ENCODE assay signal across 28 mouse cellular contexts in the genomic region with DNA sequence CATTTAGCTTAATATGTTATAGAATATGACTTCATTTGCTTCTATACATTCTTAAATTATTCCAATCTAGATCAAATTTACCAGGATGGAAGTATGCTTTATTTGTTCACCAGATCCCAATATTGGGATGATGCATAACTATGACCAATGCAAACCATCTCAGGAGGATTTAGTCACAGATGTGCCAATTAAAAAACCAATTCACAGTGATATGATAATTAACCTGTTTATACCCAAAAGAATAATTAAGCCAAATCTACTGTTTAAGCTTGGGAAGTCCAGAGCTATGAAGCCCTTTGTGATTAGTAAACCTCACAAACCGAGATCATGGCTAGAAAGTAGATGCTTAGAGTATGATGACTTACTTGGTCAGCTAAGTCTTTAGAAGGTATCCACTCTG.
"Had no signal": no experiment of that assay in that cellular context is flagged by ENCODE, and none has a peak within 500 bp of the region (broad histone marks: within the 10 kb centered on the region; RNA-seq: fewer than 3 reads in every experiment).

No protein-coding gene starts in this region.

- H3K27ac ChIP-seq: embryonic facial prominence, embryonic 10.5 days; embryonic facial prominence, embryonic 12.5 days; embryonic facial prominence, embryonic 13.5 days; embryonic facial prominence, embryonic 15.5 days; forebrain, embryonic 10.5 days; forebrain, embryonic 12.5 days; forebrain, embryonic 13.5 days; forebrain, embryonic 15.5 days; gastrocnemius, adult 2 months had no signal

- ATAC-seq: forebrain, embryonic 13.5 days; forebrain, embryonic 14.5 days; forebrain, embryonic 15.5 days; forebrain, embryonic 16.5 days; forebrain, postnatal 0 days had no signal

- H3K4me2 ChIP-seq: embryonic facial prominence, embryonic 12.5 days; embryonic facial prominence, embryonic 13.5 days; embryonic facial prominence, embryonic 15.5 days; forebrain, embryonic 12.5 days; forebrain, embryonic 13.5 days; forebrain, embryonic 15.5 days had no signal

- H3K36me3 ChIP-seq: embryonic facial prominence, embryonic 10.5 days; embryonic facial prominence, embryonic 12.5 days; embryonic facial prominence, embryonic 13.5 days; embryonic facial prominence, embryonic 15.5 days; forebrain, embryonic 10.5 days; forebrain, embryonic 12.5 days; forebrain, embryonic 15.5 days had no signal

- H3K9ac ChIP-seq: embryonic facial prominence, embryonic 12.5 days; embryonic facial prominence, embryonic 13.5 days; embryonic facial prominence, embryonic 15.5 days; forebrain, embryonic 12.5 days; forebrain, embryonic 13.5 days; forebrain, embryonic 15.5 days; forebrain, postnatal 0 days had no signal

- H3K9me3 ChIP-seq: embryonic facial prominence, embryonic 10.5 days; embryonic facial prominence, embryonic 12.5 days; embryonic facial prominence, embryonic 13.5 days; embryonic facial prominence, embryonic 15.5 days; forebrain, embryonic 10.5 days; forebrain, embryonic 12.5 days; forebrain, embryonic 13.5 days; forebrain, embryonic 15.5 days had no signal

- H3K27me3 ChIP-seq: embryonic facial prominence, embryonic 12.5 days; embryonic facial prominence, embryonic 13.5 days; embryonic facial prominence, embryonic 15.5 days; forebrain, embryonic 12.5 days; forebrain, embryonic 13.5 days; forebrain, embryonic 15.5 days had no signal

- H3K4me1 ChIP-seq: embryonic facial prominence, embryonic 10.5 days; embryonic facial prominence, embryonic 12.5 days; embryonic facial prominence, embryonic 13.5 days; embryonic facial prominence, embryonic 15.5 days; forebrain, embryonic 10.5 days; forebrain, embryonic 13.5 days; forebrain, embryonic 15.5 days had no signal

- H3K4me3 ChIP-seq: embryonic facial prominence, embryonic 10.5 days; embryonic facial prominence, embryonic 12.5 days; embryonic facial prominence, embryonic 13.5 days; embryonic facial prominence, embryonic 15.5 days; erythroblast, embryonic 14.5 days; forebrain, embryonic 10.5 days; forebrain, embryonic 12.5 days; forebrain, embryonic 13.5 days; forebrain, embryonic 15.5 days; gastrocnemius, adult 2 months had no signal

- DNase-seq: cerebellum, adult 2 months; cerebellum, adult 8-10 months; cerebellum, adult 9-10 months; cerebellum, adult 9-11 months; cerebellum, postnatal 10 days; cerebellum, postnatal 14 days; cerebellum, postnatal 25 days; cerebellum, postnatal 36 days; embryo, embryonic 11 days; forebrain, postnatal 0 days; gastrocnemius, adult 2 months; gastrocnemius, postnatal 10 days; gastrocnemius, postnatal 14 days; gastrocnemius, postnatal 25 days; gastrocnemius, postnatal 36 days; heart, adult 11 months; heart, adult 18-20 months had no signal
